Mouse (Mus musculus) midbrain, embryonic 11.5 days (tissue): Measurements from ENCODE around the gene Pid1. TPM values are rescaled to one million over a fixed set of nuclear protein-coding genes. Genes with fewer than 3 reads are reported as not detected.

Experiments
- ATAC-seq: fragments of 200-750 bp; cut with Nextera tagmentation; 2 replicates; pipeline ENCODE4 v1.8.0; 2017; ENCODE audit warnings: moderate TSS enrichment, moderate library complexity; ENCODE audit not compliant: low FRiP score
- DNase-seq: peaks from one replicate; pipeline ENCODE4 v3.0.0; 2015; ENCODE audit warnings: low spot score; ENCODE audit errors: missing footprints
- H3K27ac ChIP-seq: fragments of 300-500 bp; sonication (generic); 2 replicates; pipeline ENCODE4 v1.5.1; 2014; ENCODE audit warnings: low read depth, low read length
- H3K27me3 ChIP-seq: fragments of 300-500 bp; sonication (generic); 2 replicates; pipeline ENCODE4 v1.6.1; 2014; ENCODE audit warnings: mild to moderate bottlenecking, low read length, moderate library complexity, mixed read lengths; ENCODE audit not compliant: control insufficient read depth, insufficient read depth
- H3K36me3 ChIP-seq: fragments of 300-500 bp; sonication (generic); 2 replicates; pipeline ENCODE4 v1.6.1; 2014; ENCODE audit warnings: mild to moderate bottlenecking, low read length, moderate library complexity, mixed read lengths; ENCODE audit not compliant: control insufficient read depth, insufficient read depth
- H3K4me1 ChIP-seq: fragments of 300-500 bp; sonication (generic); 2 replicates; pipeline ENCODE4 v1.6.1; 2014; ENCODE audit warnings: low read length; ENCODE audit not compliant: control insufficient read depth, insufficient read depth
- H3K4me2 ChIP-seq: fragments of 300-500 bp; sonication (generic); 2 replicates; pipeline ENCODE4 v1.6.1; 2014; ENCODE audit warnings: mild to moderate bottlenecking, moderate library complexity
- H3K4me3 ChIP-seq: fragments of 300-500 bp; sonication (generic); 2 replicates; pipeline ENCODE4 v1.5.1; 2014; ENCODE audit warnings: low read depth, low read length
- H3K9ac ChIP-seq: fragments of 300-500 bp; sonication (generic); 2 replicates; pipeline ENCODE4 v1.6.1; 2014; ENCODE audit warnings: low read length
- H3K9me3 ChIP-seq: fragments of 300-500 bp; sonication (generic); 2 replicates; pipeline ENCODE4 v1.6.1; 2016; ENCODE audit warnings: low read length; ENCODE audit not compliant: control insufficient read depth
- WGBS: fragments of 180-500 bp; shearing (Covaris S2); extraction: QIAGEN DNeasy Blood & Tissue Kit; methylation state at CpG from one replicate; pipeline ENCODE4 v1.1.7; 2014; 5-methylcytosine and 5-hydroxymethylcytosine counted together
- polyA plus RNA-seq: library from polyadenylated mRNA; unstranded; fragments of >200 nt; fragmentation: Nextera tagmentation; extraction: Ambion mirVana; gene quantifications from 2 replicates; pipeline ENCODE4 v1.2.1, GENCODE M21; 2014

The Pid1 gene
- polyA plus RNA-seq, 1 experiment from 2014 or later, result 25.2 TPM

DNA sequence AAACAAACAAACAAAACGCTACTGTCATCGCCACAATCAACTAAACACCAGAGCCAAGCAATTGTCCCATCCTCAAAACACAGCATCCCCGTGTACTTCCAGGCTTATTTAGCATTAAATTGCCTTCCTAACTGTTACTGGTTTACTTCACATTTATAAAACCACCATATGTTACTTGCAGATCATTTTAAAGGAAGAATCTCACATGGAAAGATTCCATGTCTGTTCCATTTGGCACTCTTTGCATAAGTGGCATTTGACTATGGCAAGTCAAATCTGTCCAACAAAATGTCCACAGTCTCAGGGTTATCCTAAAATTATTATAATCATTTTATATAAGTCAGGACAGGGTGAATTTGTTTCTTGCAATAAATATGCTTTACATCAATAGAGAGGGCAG, 32.8 kb upstream of the Pid1 start:
- DNase-seq (no peak), ATAC-seq (no peak)
- Histone ChIP-seq H3K4me1 (no peaks in the 10 kb centered on the region), H3K27ac (no peak overlapping the region), H3K27me3 (no peaks in the 10 kb centered on the region), H3K36me3 (no peaks in the 10 kb centered on the region), H3K4me3 (no peak overlapping the region), H3K9ac (no peak overlapping the region), H3K9me3 (no peaks in the 10 kb centered on the region), H3K4me2 (no peak overlapping the region)
- WGBS, result 82% methylated on average over 3 of the region's 3 CpGs

DNA sequence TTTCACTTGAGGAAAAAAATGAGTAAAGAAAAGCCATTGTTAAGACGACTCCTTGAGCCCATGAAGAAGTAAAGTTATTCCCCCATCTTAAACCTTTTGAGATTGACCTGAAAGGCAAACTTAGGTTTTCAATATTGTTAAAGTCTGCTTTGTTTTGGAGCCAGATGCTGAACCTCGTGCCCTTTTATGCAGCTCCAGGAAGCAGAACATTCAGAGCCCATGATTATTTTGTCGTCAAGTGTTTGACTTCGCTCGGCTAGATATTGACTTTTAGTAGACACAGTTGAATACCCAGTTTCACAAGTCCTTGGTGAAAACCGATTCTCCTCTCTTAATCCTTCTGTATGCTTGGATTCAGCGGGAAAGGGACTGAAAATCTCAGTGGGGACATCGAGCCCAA, 31.9 kb upstream of the Pid1 start:
- Histone ChIP-seq H3K4me2 (no peak overlapping the region), H3K4me3 (no peak overlapping the region), H3K27me3 (no peaks in the 10 kb centered on the region), H3K27ac (no peak overlapping the region), H3K9ac (no peak overlapping the region), H3K9me3 (no peaks in the 10 kb centered on the region), H3K4me1 (no peaks in the 10 kb centered on the region), H3K36me3 (no peaks in the 10 kb centered on the region)
- DNase-seq (no peak), ATAC-seq (no peak)
- 66% methylated on average over 8 of the region's 8 CpGs for WGBS

DNA sequence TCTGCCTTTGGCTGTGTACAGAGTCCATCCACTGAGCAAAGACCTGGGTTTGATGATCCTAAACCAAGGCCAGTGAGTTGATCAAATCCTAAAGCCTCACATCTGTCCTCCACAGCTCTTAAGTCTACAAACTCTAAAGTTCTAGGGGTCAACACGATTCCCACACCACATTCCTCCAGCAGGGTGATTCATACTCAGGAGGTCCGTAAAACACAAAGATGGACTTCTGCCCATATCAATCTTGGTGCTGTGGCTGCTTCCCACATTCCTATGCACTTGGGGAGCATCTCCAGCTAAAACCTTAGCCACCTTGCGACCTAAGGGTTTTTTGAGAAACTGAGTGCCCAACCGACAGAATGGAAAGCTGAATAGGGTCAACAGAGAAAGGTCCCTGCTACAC, 27.0 kb upstream of the Pid1 start:
- no peaks in the 10 kb centered on the region for H3K36me3 ChIP-seq
- DNase-seq, result no peak
- H3K4me2 ChIP-seq, result no peak overlapping the region
- no peak overlapping the region for H3K9ac ChIP-seq
- H3K4me3 ChIP-seq, result no peak overlapping the region
- no peak for ATAC-seq
- no peak overlapping the region for H3K27ac ChIP-seq
- H3K9me3 ChIP-seq, result no peaks in the 10 kb centered on the region
- H3K4me1 ChIP-seq, result no peaks in the 10 kb centered on the region
- H3K27me3 ChIP-seq, result no peaks in the 10 kb centered on the region
- 79% methylated on average over 4 of the region's 4 CpGs for WGBS

DNA sequence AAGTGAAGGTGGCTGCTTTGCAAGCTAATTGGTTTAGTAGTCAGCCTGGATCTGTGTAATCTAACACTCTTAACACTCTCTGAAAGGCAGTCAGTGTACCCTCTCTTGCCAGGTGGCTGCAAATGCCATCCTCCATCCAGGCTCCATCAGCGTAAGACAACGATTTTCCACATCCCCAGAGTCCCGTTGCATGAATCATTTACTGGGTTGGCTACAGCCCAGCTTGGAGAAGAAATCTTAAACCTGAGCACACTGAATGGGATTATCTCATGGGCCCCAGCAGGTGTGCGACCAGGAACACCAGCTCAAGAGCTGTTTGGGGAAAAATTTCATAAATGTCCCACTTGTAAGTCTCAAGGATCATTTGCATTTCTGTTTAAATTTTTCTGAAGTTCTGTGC, 23.6 kb upstream of the Pid1 start:
- Histone ChIP-seq H3K27ac (no peak overlapping the region), H3K4me3 (no peak overlapping the region), H3K36me3 (no peaks in the 10 kb centered on the region), H3K9me3 (no peaks in the 10 kb centered on the region), H3K27me3 (no peaks in the 10 kb centered on the region), H3K9ac (no peak overlapping the region), H3K4me2 (no peak overlapping the region), H3K4me1 (no peaks in the 10 kb centered on the region)
- DNase-seq, result no peak
- 84% methylated on average over 4 of the region's 4 CpGs for WGBS
- ATAC-seq, result no peak

DNA sequence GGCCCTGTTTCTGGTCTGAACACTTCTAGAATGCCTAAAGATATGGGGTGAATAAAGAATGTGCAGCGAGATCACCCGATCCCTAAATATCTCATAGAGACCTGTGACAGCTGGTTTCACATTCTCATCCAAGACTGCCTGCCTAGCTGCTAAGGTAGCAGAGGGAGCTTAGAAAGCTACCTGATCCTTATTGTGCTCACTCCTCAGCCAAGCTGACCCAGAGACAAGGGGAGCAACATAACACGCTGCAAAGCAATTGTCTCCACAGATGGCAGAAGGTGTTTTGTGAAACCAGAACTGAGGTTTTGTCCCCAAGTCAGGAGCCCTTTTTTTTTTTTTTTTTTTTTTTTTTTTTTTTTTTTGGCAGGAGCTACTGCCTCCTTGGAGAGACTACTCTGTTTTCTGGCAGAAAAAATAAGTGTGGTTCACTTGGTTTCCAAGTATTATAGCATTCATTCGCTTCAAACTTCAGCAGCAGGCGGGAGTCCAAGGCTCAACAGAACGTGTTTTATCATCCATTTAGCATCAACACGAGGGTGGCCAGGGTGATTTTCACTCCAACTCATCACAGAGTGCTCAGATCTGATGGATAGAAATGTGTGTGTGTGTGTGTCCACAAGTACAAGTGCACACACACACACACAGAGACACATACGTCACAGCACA, 22.6 kb upstream of the Pid1 start:
- H3K9me3 ChIP-seq, result no peaks in the 10 kb centered on the region
- no peaks in the 10 kb centered on the region for H3K36me3 ChIP-seq
- no peak overlapping the region for H3K9ac ChIP-seq
- DNase-seq (no peak), ATAC-seq (no peak)
- H3K27me3 ChIP-seq, result no peaks in the 10 kb centered on the region
- no peak overlapping the region for H3K4me2 ChIP-seq
- H3K27ac ChIP-seq, result no peak overlapping the region
- WGBS, result 86% methylated on average over 8 of the region's 8 CpGs
- H3K4me3 ChIP-seq, result no peak overlapping the region
- H3K4me1 ChIP-seq, result no peaks in the 10 kb centered on the region

- ATAC-seq (no peak), DNase-seq (no peak)
- Histone ChIP-seq H3K27me3 (no peaks in the 10 kb centered on the region), H3K4me2 (no peak overlapping the region), H3K9me3 (no peaks in the 10 kb centered on the region), H3K9ac (no peak overlapping the region), H3K4me3 (no peak overlapping the region), H3K36me3 (no peaks in the 10 kb centered on the region), H3K27ac (no peak overlapping the region), H3K4me1 (no peaks in the 10 kb centered on the region)
- WGBS, result 72% methylated on average over 1 of the region's 1 CpGs
These were observed 18.7 kb upstream of the Pid1 start for GRCm38 (mm10) chr1:84382709-84383108.

- no peaks in the 10 kb centered on the region for H3K27me3 ChIP-seq
- no peak for ATAC-seq
- H3K9ac ChIP-seq, result no peak overlapping the region
- 90% methylated on average over 5 of the region's 5 CpGs for WGBS
- no peak overlapping the region for H3K4me2 ChIP-seq
- no peaks in the 10 kb centered on the region for H3K4me1 ChIP-seq
- no peaks in the 10 kb centered on the region for H3K9me3 ChIP-seq
- no peak for DNase-seq
- no peak overlapping the region for H3K27ac ChIP-seq
- H3K36me3 ChIP-seq, result no peaks in the 10 kb centered on the region
- H3K4me3 ChIP-seq, result no peak overlapping the region
These were observed 18.1 kb upstream of the Pid1 start for GRCm38 (mm10) chr1:84382064-84382463.

GRCm38 (mm10) chr1:84380895-84381294, 16.9 kb upstream of the Pid1 start:
- ATAC-seq, result no peak
- no peak overlapping the region for H3K9ac ChIP-seq
- no peak for DNase-seq
- WGBS, result 93% methylated on average over 3 of the region's 3 CpGs
- H3K27me3 ChIP-seq, result no peaks in the 10 kb centered on the region
- no peaks in the 10 kb centered on the region for H3K36me3 ChIP-seq
- H3K27ac ChIP-seq, result no peak overlapping the region
- no peaks in the 10 kb centered on the region for H3K9me3 ChIP-seq
- H3K4me2 ChIP-seq, result no peak overlapping the region
- H3K4me3 ChIP-seq, result no peak overlapping the region
- no peaks in the 10 kb centered on the region for H3K4me1 ChIP-seq

GRCm38 (mm10) chr1:84367733-84368132, 3.8 kb upstream of the Pid1 start:
- Histone ChIP-seq H3K4me2 (no peak overlapping the region), H3K4me1 (no peaks in the 10 kb centered on the region), H3K4me3 (no peak overlapping the region), H3K9me3 (no peaks in the 10 kb centered on the region), H3K9ac (no peak overlapping the region), H3K36me3 (no peaks in the 10 kb centered on the region), H3K27ac (no peak overlapping the region), H3K27me3 (no peaks in the 10 kb centered on the region)
- 85% methylated on average over 3 of the region's 3 CpGs for WGBS
- ATAC-seq (no peak), DNase-seq (no peak)
